Mouse (Mus musculus): ENCODE results near the gene Sesn2.

- TF ChIP-seq MYB (IDR thresholded peaks at IDR 0.05; ENCODE audit: low read depth, low read length) (no peak), POLR2A (IDR thresholded peaks at IDR 0.05; ENCODE audit: control insufficient read depth in 1 of 2, insufficient read depth in 1 of 2, low read depth in 1 of 2, low read length in 2 of 2, poor library complexity in 1 of 2) (no peak), CTCF (IDR thresholded peaks at IDR 0.05 in 2 of 3, conservative IDR thresholded peaks at IDR 0.05 in 1 of 3; ENCODE audit: control insufficient read depth in 1 of 3, insufficient read depth in 1 of 3, low read depth in 2 of 3, low read length in 3 of 3, poor library complexity in 1 of 3, severe bottlenecking in 1 of 3) (no peak), ZKSCAN1 (IDR thresholded peaks at IDR 0.05; ENCODE audit: low read depth, low read length) (no peak)
Observed at GRCm38 (mm10) chr4:132505800-132506199, 4.5 kb downstream of the Sesn2 start.
